Mouse (Mus musculus): ENCODE results near the gene Gm11032. TPM values are rescaled to one million over a fixed set of nuclear protein-coding genes. Genes with fewer than 3 reads are reported as not detected.
"Not testable (repeated sequence)": the region's sequence is repeated elsewhere in the genome, so short reads cannot be mapped to it uniquely, and the experiment has no call there.

Gene Gm11032
- not detected in 2 replicates for polyA plus RNA-seq (2012; rRNA removed)

GRCm38 (mm10) chr11:4620017-4620485 is at the start of gene Gm11032:
Gene Gm11032 (plus strand): TSS chr11:4620067.
- 91% methylated on average over 16 of the region's 16 CpGs for WGBS
- DNase-seq (ENCODE audit: low read depth in 1 of 2, low spot score in 2 of 2) = no peak
- H3K4me3 ChIP-seq (ENCODE audit: extremely low read depth, insufficient read depth, insufficient read length) = no peak within 1 kb of the TSS
- H3K27me3 ChIP-seq (ENCODE audit: control insufficient read depth, insufficient read depth, low read length) = no peaks in the 10 kb centered on the region
- H3K4me1 ChIP-seq (ENCODE audit: control insufficient read depth, insufficient read depth, insufficient read length) = no peaks in the 10 kb centered on the region
- no peaks in the 10 kb centered on the region for H3K36me3 ChIP-seq (ENCODE audit: control insufficient read depth, insufficient read depth, low read length)
- TF ChIP-seq CTCF (IDR thresholded peaks at IDR 0.05; ENCODE audit: extremely low read depth, insufficient read depth, insufficient read length, insufficient replicate concordance) (no peak), POLR2A (IDR thresholded peaks at IDR 0.05; ENCODE audit: low read depth, low read length) (no peak)
- no peak within 1 kb of the TSS for H3K27ac ChIP-seq (ENCODE audit: insufficient read depth, low read length)

DNA sequence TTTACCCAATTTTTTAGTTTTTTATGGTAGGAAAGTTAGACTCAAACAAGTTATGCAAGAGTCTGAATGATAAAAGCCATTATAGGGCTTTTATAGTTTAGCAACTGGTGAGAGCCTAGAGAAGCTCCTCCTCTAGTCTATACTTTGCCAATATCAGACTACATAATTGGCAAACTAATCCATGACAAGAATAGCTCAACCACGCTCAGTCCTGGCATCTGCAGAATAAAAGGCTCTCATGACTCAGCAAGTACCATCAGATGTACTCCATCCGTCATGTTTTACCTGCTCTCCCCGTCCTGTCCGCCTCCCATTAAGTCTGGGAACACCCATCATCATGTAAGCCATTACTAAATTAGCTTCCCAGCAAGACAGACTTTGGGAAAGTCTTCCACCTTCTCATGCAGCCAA is 48.4 kb upstream of the Gm11032 start:
- Histone ChIP-seq H3K27me3 (ENCODE audit: control insufficient read depth, insufficient read depth, low read length) (no peaks in the 10 kb centered on the region), H3K27ac (ENCODE audit: insufficient read depth, low read length) (no peak overlapping the region), H3K4me3 (ENCODE audit: extremely low read depth, insufficient read depth, insufficient read length) (no peak overlapping the region), H3K36me3 (ENCODE audit: control insufficient read depth, insufficient read depth, low read length) (no peaks in the 10 kb centered on the region), H3K4me1 (ENCODE audit: control insufficient read depth, insufficient read depth, insufficient read length) (peaks cover 7% of the 10 kb centered on the region; the same call in 1 of the 2 replicates)
- TF ChIP-seq POLR2A (IDR thresholded peaks at IDR 0.05; ENCODE audit: low read depth, low read length) = no peak
- no peak for TF ChIP-seq CTCF (IDR thresholded peaks at IDR 0.05; ENCODE audit: extremely low read depth, insufficient read depth, insufficient read length, insufficient replicate concordance)
- 84% methylated on average over 4 of the region's 4 CpGs for WGBS
- DNase-seq (ENCODE audit: low read depth in 1 of 2, low spot score in 2 of 2) = no peak

DNA sequence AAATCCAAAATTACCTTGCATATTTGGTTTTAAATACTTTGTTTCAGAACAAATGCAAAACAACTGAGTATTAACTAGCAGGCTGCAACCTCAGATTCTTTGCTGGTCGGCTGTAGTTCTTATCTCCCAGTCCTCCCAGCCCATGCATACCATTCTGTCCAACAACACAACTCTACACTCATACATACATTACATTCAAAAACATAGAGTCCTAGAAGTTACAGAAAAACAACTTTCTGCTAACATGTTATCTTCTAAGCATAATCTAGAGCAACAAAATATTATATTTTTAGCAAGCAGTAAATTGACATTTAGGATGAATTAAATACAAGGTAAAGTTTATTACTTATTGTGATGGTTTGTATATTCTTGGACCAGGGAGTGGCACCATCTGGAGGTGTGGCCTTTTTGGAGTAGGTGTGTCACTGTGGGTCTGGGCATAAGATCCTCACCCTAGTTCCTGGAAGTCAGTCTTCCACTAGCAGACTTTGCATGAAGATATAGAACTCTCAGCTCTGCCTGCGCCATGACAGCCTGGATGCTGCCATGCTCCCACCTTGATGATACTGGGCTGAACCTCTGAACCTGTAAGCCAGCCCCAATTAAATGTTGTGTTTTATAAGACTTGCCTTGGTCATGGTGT is 43.7 kb upstream of the Gm11032 start:
- not testable (repeated sequence) for H3K4me1 ChIP-seq (ENCODE audit: control insufficient read depth, insufficient read depth, insufficient read length); H3K27ac ChIP-seq (ENCODE audit: insufficient read depth, low read length); H3K27me3 ChIP-seq (ENCODE audit: control insufficient read depth, insufficient read depth, low read length); H3K36me3 ChIP-seq (ENCODE audit: control insufficient read depth, insufficient read depth, low read length); DNase-seq (ENCODE audit: low read depth in 1 of 2, low spot score in 2 of 2); H3K4me3 ChIP-seq (ENCODE audit: extremely low read depth, insufficient read depth, insufficient read length)
- WGBS = 79% methylated on average over 2 of the region's 2 CpGs

DNA sequence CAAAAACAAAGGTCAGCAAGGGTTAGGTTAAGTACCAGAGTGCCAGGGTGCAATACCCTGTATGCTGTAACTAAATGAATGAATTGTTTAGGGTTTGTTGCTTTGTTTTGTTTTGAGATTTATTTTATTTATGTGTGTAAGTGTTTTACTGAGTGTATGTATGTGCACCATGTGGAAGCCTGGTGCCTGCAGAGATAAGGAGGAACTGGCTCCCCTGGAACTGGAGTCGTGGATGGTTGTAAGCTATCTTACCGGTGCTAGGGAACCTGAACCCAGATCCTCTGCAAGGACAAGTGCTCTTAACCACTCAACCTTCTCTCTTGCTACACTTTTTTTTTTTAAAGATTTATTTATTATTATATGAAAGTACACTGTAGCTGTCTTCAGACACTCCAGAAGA is 42.8 kb upstream of the Gm11032 start:
- TF ChIP-seq CTCF (IDR thresholded peaks at IDR 0.05; ENCODE audit: extremely low read depth, insufficient read depth, insufficient read length, insufficient replicate concordance) = no peak
- TF ChIP-seq POLR2A (IDR thresholded peaks at IDR 0.05; ENCODE audit: low read depth, low read length) = no peak
- H3K36me3 ChIP-seq (ENCODE audit: control insufficient read depth, insufficient read depth, low read length) = no peaks in the 10 kb centered on the region
- peaks cover 2% of the 10 kb centered on the region; the same call in 1 of the 2 replicates for H3K4me1 ChIP-seq (ENCODE audit: control insufficient read depth, insufficient read depth, insufficient read length)
- 91% methylated on average over 2 of the region's 2 CpGs for WGBS
- H3K4me3 ChIP-seq (ENCODE audit: extremely low read depth, insufficient read depth, insufficient read length) = no peak overlapping the region
- H3K27ac ChIP-seq (ENCODE audit: insufficient read depth, low read length) = no peak overlapping the region
- H3K27me3 ChIP-seq (ENCODE audit: control insufficient read depth, insufficient read depth, low read length) = no peaks in the 10 kb centered on the region
- no peak for DNase-seq (ENCODE audit: low read depth in 1 of 2, low spot score in 2 of 2)

GRCm38 (mm10) chr11:4578682-4579081 is 41.2 kb upstream of the Gm11032 start:
- TF ChIP-seq CTCF (IDR thresholded peaks at IDR 0.05; ENCODE audit: extremely low read depth, insufficient read depth, insufficient read length, insufficient replicate concordance) = no peak
- TF ChIP-seq POLR2A (IDR thresholded peaks at IDR 0.05; ENCODE audit: low read depth, low read length) = no peak
- Histone ChIP-seq H3K27me3 (ENCODE audit: control insufficient read depth, insufficient read depth, low read length) (no peaks in the 10 kb centered on the region), H3K27ac (ENCODE audit: insufficient read depth, low read length) (no peak overlapping the region), H3K4me3 (ENCODE audit: extremely low read depth, insufficient read depth, insufficient read length) (no peak overlapping the region), H3K36me3 (ENCODE audit: control insufficient read depth, insufficient read depth, low read length) (no peaks in the 10 kb centered on the region), H3K4me1 (ENCODE audit: control insufficient read depth, insufficient read depth, insufficient read length) (peaks cover 2% of the 10 kb centered on the region; the same call in 1 of the 2 replicates)
- DNase-seq (ENCODE audit: low read depth in 1 of 2, low spot score in 2 of 2) = no peak
- 78% methylated on average over 2 of the region's 2 CpGs for WGBS

- DNase-seq (ENCODE audit: low read depth in 1 of 2, low spot score in 2 of 2) = no peak
- Histone ChIP-seq H3K36me3 (ENCODE audit: control insufficient read depth, insufficient read depth, low read length) (peaks cover 2% of the 10 kb centered on the region; the same call in 1 of the 2 replicates), H3K27me3 (ENCODE audit: control insufficient read depth, insufficient read depth, low read length) (no peaks in the 10 kb centered on the region), H3K4me1 (ENCODE audit: control insufficient read depth, insufficient read depth, insufficient read length) (peaks cover 12% of the 10 kb centered on the region), H3K27ac (ENCODE audit: insufficient read depth, low read length) (no peak overlapping the region), H3K4me3 (ENCODE audit: extremely low read depth, insufficient read depth, insufficient read length) (no peak overlapping the region)
- 60% methylated on average over 4 of the region's 4 CpGs for WGBS
- no peak for TF ChIP-seq POLR2A (IDR thresholded peaks at IDR 0.05; ENCODE audit: low read depth, low read length)
- TF ChIP-seq CTCF (IDR thresholded peaks at IDR 0.05; ENCODE audit: extremely low read depth, insufficient read depth, insufficient read length, insufficient replicate concordance) = no peak
Measured at GRCm38 (mm10) chr11:4591811-4592210, 28.1 kb upstream of the Gm11032 start.

DNA sequence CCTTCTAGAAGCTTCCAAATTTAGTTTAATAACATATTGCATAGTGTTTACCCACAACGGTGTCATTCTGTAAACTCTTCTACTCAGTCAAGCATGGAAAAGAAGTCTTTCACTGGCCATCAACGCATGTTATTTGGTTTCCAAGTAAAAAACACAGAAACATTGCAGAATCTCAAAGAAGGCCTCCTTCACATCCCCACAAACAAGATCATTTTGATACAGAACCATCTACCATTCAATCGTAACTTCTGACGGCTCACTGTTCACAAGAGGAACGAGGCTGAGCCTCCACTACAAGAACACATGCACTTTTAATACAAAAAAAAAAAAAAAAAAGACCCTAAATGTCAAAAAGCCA is 26.4 kb upstream of the Gm11032 start:
- no peak for DNase-seq (ENCODE audit: low read depth in 1 of 2, low spot score in 2 of 2)
- H3K4me1 ChIP-seq (ENCODE audit: control insufficient read depth, insufficient read depth, insufficient read length) = peaks cover 13% of the 10 kb centered on the region
- WGBS = 2% methylated on average over 5 of the region's 5 CpGs

More for the DNA sequence above, 26.4 kb upstream of the Gm11032 start:
- H3K36me3 ChIP-seq (ENCODE audit: control insufficient read depth, insufficient read depth, low read length) = no peaks in the 10 kb centered on the region
- no peak for TF ChIP-seq POLR2A (IDR thresholded peaks at IDR 0.05; ENCODE audit: low read depth, low read length)
- TF ChIP-seq CTCF (IDR thresholded peaks at IDR 0.05; ENCODE audit: extremely low read depth, insufficient read depth, insufficient read length, insufficient replicate concordance) = no peak
- peak overlapping the region; percentile 99 for H3K4me3 ChIP-seq (ENCODE audit: extremely low read depth, insufficient read depth, insufficient read length)
- peak overlapping the region; percentile 32; the same call in 1 of the 2 replicates for H3K27ac ChIP-seq (ENCODE audit: insufficient read depth, low read length)
- H3K27me3 ChIP-seq (ENCODE audit: control insufficient read depth, insufficient read depth, low read length) = no peaks in the 10 kb centered on the region

Measured in spleen, adult 2 months (tissue).